Mouse (Mus musculus): Measurements from ENCODE around the gene Adat1. TPM values are rescaled to one million over a fixed set of nuclear protein-coding genes. Genes with fewer than 3 reads are reported as not detected.

Gene Adat1
- total and polyA plus RNA-seq, 3 experiments = 8.3 to 9.3 TPM; not detected in 1

DNA sequence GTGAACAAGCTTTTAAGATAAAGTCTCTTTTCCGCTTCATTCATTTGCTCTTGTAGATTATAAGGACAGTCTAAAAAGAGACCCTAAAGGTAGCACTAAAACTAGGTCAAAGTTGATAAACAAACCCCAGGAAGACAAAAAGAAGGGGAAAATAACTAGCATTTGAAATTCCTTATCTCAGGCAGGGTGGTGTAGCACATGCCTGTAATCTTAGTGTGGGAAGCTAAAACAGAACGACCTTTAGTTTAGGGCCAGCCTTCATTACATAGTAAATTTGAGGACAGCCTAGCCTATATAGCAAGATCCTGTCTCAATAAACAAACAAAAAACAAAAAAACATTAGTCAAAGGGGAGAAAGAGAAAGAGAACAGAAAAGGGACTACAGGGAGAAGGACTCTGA lies 15.6 kb upstream of the Adat1 start (continued):
- 0 out of 2 replicates have a peak, but pooled peaks have one; percentile 15 for TF ChIP-seq HCFC1 (IDR thresholded peaks at IDR 0.05; ENCODE audit: low read depth, low read length)

DNA sequence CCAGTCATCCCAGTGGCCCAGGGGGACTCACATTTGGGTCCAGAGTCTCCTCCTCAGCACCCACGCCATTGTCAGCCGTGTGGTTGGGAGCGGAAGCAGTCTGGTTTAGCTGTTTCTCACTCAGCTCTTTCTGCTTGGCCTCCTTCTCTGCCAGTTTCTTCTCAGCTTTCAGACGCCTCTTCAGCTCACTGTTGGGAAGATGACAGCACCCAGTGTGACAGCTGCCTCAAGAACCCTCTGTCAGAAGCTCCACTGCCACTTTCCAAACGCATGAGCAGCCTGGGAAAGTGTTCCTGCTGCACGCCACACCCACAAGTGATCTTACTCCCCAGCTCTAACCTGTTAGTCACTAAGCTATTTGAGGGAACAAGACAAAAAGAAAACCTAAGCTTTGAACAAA lies 13.5 kb upstream of the Adat1 start:
- Histone ChIP-seq H3K27me3 (ENCODE audit: control insufficient read depth in 1 of 2, insufficient read depth in 2 of 2, low read length in 2 of 2) (no peaks in the 10 kb centered on the region), H3K9ac (ENCODE audit: control insufficient read depth, low read depth, low read length, poor library complexity, severe bottlenecking) (no peak overlapping the region), H3K36me3 (ENCODE audit: control insufficient read depth in 1 of 2, insufficient read depth in 2 of 2, low read length in 2 of 2) (peaks cover 34 to 43% of the 10 kb centered on the region in 2 experiments), H3K4me3 (ENCODE audit: control insufficient read depth in 1 of 2, insufficient read depth in 1 of 2, low read depth in 2 of 2, low read length in 2 of 2) (no peak overlapping the region), H3K9me3 (replicated peaks; ENCODE audit: insufficient read depth, low read length) (no peaks in the 10 kb centered on the region), H3K79me2 (ENCODE audit: control insufficient read depth, insufficient read depth, low read length, poor library complexity) (peaks cover 38% of the 10 kb centered on the region), H3K4me1 (ENCODE audit: control insufficient read depth in 1 of 2, insufficient read depth in 2 of 2, low read length in 2 of 2) (peaks cover 15 to 28% of the 10 kb centered on the region in 2 experiments), H3K27ac (ENCODE audit: control insufficient read depth, low read depth, low read length) (no peak overlapping the region)
- no peak for DNase-seq (ENCODE audit: low read depth, low spot score)
- no peak for TF ChIP-seq ELF1 (IDR thresholded peaks at IDR 0.05; ENCODE audit: low read depth, low read length)
- TF ChIP-seq ETS1 (IDR thresholded peaks at IDR 0.05; ENCODE audit: low read depth, low read length) = no peak
- no peak for TF ChIP-seq POLR2AphosphoS5 (IDR thresholded peaks at IDR 0.05; ENCODE audit: borderline replicate concordance, low read depth, low read length)
- TF ChIP-seq CHD1 (IDR thresholded peaks at IDR 0.05; ENCODE audit: low read depth, low read length) = no peak
- no peak for TF ChIP-seq MAFK (IDR thresholded peaks at IDR 0.05; ENCODE audit: borderline replicate concordance, low read depth, low read length)
- TF ChIP-seq JUND (IDR thresholded peaks at IDR 0.05; ENCODE audit: low read depth, low read length) = no peak
- no peak for TF ChIP-seq CHD2 (IDR thresholded peaks at IDR 0.05; ENCODE audit: low read length)
- no peak for TF ChIP-seq POLR2AphosphoS2 (IDR thresholded peaks at IDR 0.05; ENCODE audit: low read length)
- no peak for TF ChIP-seq MEF2A (IDR thresholded peaks at IDR 0.05; ENCODE audit: extremely low read depth, insufficient replicate concordance, low read depth, low read length, poor library complexity, severe bottlenecking)
- TF ChIP-seq ZC3H11A (IDR thresholded peaks at IDR 0.05; ENCODE audit: low read depth, low read length) = no peak
- TF ChIP-seq TCF12 (IDR thresholded peaks at IDR 0.05; ENCODE audit: low read depth, low read length) = no peak
- no peak for TF ChIP-seq TBP (IDR thresholded peaks at IDR 0.05; ENCODE audit: low read depth, low read length)
- no peak for TF ChIP-seq GATA1 (IDR thresholded peaks at IDR 0.05; ENCODE audit: low read depth, low read length)
- no peak for TF ChIP-seq ZMIZ1 (IDR thresholded peaks at IDR 0.05; ENCODE audit: low read depth, low read length)
- TF ChIP-seq NRF1 (IDR thresholded peaks at IDR 0.05; ENCODE audit: insufficient read depth, low read depth, low read length, poor library complexity, severe bottlenecking) = no peak
- TF ChIP-seq EP300 (IDR thresholded peaks at IDR 0.05; ENCODE audit: low read depth in 1 of 2, low read length in 2 of 2) = no peak

DNA sequence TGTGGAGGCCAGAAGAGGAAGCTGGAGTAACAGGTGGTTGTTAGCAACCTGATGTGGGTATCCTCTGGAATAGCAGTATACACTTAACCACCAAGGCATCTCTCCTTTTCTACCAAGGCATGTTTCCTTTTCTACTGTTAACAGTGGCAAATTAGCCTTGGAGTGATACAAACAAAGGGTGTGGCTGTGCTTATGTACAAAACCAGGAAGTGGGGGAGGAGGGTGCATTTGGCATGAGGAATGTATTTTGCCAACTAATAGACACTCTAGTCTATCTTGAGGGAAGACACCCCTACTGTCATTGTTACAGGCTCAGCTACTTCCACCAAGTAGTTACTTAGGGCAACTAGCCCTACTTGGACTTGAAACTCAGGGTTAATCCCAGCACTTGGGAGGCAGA lies 12.7 kb upstream of the Adat1 start:
- Histone ChIP-seq H3K27ac (ENCODE audit: control insufficient read depth, low read depth, low read length) (no peak overlapping the region), H3K79me2 (ENCODE audit: control insufficient read depth, insufficient read depth, low read length, poor library complexity) (peaks cover 30% of the 10 kb centered on the region), H3K9ac (ENCODE audit: control insufficient read depth, low read depth, low read length, poor library complexity, severe bottlenecking) (no peak overlapping the region), H3K36me3 (ENCODE audit: control insufficient read depth in 1 of 2, insufficient read depth in 2 of 2, low read length in 2 of 2) (peaks cover 36 to 40% of the 10 kb centered on the region in 2 experiments), H3K4me3 (ENCODE audit: control insufficient read depth in 1 of 2, insufficient read depth in 1 of 2, low read depth in 2 of 2, low read length in 2 of 2) (no peak overlapping the region), H3K27me3 (ENCODE audit: control insufficient read depth in 1 of 2, insufficient read depth in 2 of 2, low read length in 2 of 2) (no peaks in the 10 kb centered on the region), H3K4me1 (ENCODE audit: control insufficient read depth in 1 of 2, insufficient read depth in 2 of 2, low read length in 2 of 2) (peaks cover 15 to 26% of the 10 kb centered on the region in 2 experiments), H3K9me3 (replicated peaks; ENCODE audit: insufficient read depth, low read length) (no peaks in the 10 kb centered on the region)
- TF ChIP-seq NELFE (IDR thresholded peaks at IDR 0.05; ENCODE audit: low read depth, low read length) (no peak), ELF1 (IDR thresholded peaks at IDR 0.05; ENCODE audit: low read depth, low read length) (peak; percentile 78; the same call in 1 of the 2 replicates), SIN3A (IDR thresholded peaks at IDR 0.05; ENCODE audit: low read length) (peak; percentile 31; the same call in 1 of the 2 replicates)
- peak; percentile 71 for DNase-seq (ENCODE audit: low read depth, low spot score)
